Mouse (Mus musculus) hindbrain, embryonic 12.5 days (tissue): ENCODE results near the gene BC025920. TPM values are rescaled to one million over a fixed set of nuclear protein-coding genes. Genes with fewer than 3 reads are reported as not detected.

Source experiments
- ATAC-seq: fragments of 200-750 bp; cut with Nextera tagmentation; 2 replicates; pipeline ENCODE4 v1.8.0; 2017; ENCODE audit warnings: moderate TSS enrichment; ENCODE audit not compliant: low FRiP score
- H3K27ac ChIP-seq: fragments of 300-500 bp; sonication (generic); 2 replicates; pipeline ENCODE4 v1.5.1; 2016; ENCODE audit warnings: mild to moderate bottlenecking
- H3K27me3 ChIP-seq: fragments of 300-500 bp; sonication (generic); 2 replicates; pipeline ENCODE4 v1.6.1; 2016; ENCODE audit warnings: mild to moderate bottlenecking
- H3K36me3 ChIP-seq: fragments of 300-500 bp; sonication (generic); 2 replicates; pipeline ENCODE4 v1.6.1; 2016; ENCODE audit warnings: mild to moderate bottlenecking
- H3K4me1 ChIP-seq: fragments of 300-500 bp; sonication (generic); 2 replicates; pipeline ENCODE4 v1.6.1; 2016
- H3K4me2 ChIP-seq: fragments of 300-500 bp; sonication (generic); replicated peaks from 2 replicates; pipeline ENCODE4 v1.6.1; 2016; ENCODE audit warnings: mild to moderate bottlenecking
- H3K4me3 ChIP-seq: fragments of 300-500 bp; sonication (generic); 2 replicates; pipeline ENCODE4 v1.5.1; 2016; ENCODE audit warnings: mild to moderate bottlenecking
- H3K9ac ChIP-seq: fragments of 300-500 bp; sonication (generic); 2 replicates; pipeline ENCODE4 v1.6.1; 2016; ENCODE audit warnings: mild to moderate bottlenecking, moderate library complexity
- H3K9me3 ChIP-seq: fragments of 300-500 bp; sonication (generic); replicated peaks from 2 replicates; pipeline ENCODE4 v1.6.1; 2016; ENCODE audit warnings: mild to moderate bottlenecking
- whole genome bisulfite sequencing: fragments of 180-500 bp; shearing (Covaris S2); methylation state at CpG from one replicate; pipeline ENCODE4 v1.1.7; 2016; 5-methylcytosine and 5-hydroxymethylcytosine counted together
- polyA plus RNA-seq: library from polyadenylated mRNA; unstranded; fragments of >200 nt; fragmentation: Nextera tagmentation; extraction: Ambion mirVana; gene quantifications from 2 replicates; pipeline ENCODE4 v1.2.1, GENCODE M21; 2016

The BC025920 gene
- polyA plus RNA-seq, 1 experiment from 2014 or later: 1.2 TPM

GRCm38 (mm10) chr10:81615486-81615885 lies 9.4 kb downstream of the BC025920 start:
- no peak overlapping the region for H3K9ac ChIP-seq
- no peak overlapping the region for H3K27ac ChIP-seq
- WGBS: 50% methylated on average over 6 of the region's 6 CpGs
- H3K36me3 ChIP-seq: no peaks in the 10 kb centered on the region
- H3K4me3 ChIP-seq: no peak overlapping the region
- peaks cover 5% of the 10 kb centered on the region; the same call in 1 of the 2 replicates for H3K4me1 ChIP-seq
- no peaks in the 10 kb centered on the region for H3K9me3 ChIP-seq
- H3K4me2 ChIP-seq: no peak overlapping the region
- H3K27me3 ChIP-seq: no peaks in the 10 kb centered on the region; the same call in 1 of the 2 replicates
- no peak for ATAC-seq

GRCm38 (mm10) chr10:81619976-81620375 lies 13.9 kb downstream of the BC025920 start:
- Histone ChIP-seq H3K36me3 (peaks cover 37% of the 10 kb centered on the region), H3K9me3 (no peaks in the 10 kb centered on the region), H3K27me3 (no peaks in the 10 kb centered on the region; the same call in 1 of the 2 replicates), H3K27ac (no peak overlapping the region), H3K4me2 (no peak overlapping the region), H3K9ac (no peak overlapping the region), H3K4me3 (no peak overlapping the region), H3K4me1 (peaks cover 5% of the 10 kb centered on the region; the same call in 1 of the 2 replicates)
- WGBS: 83% methylated on average over 5 of the region's 5 CpGs
- ATAC-seq: no peak

- Histone ChIP-seq H3K4me1 (0 out of 2 replicates have a peak, but pooled peaks cover 2% of the 10 kb centered on the region), H3K9me3 (no peaks in the 10 kb centered on the region), H3K36me3 (peaks cover 45% of the 10 kb centered on the region), H3K4me3 (no peak overlapping the region), H3K4me2 (no peak overlapping the region), H3K27ac (no peak overlapping the region), H3K27me3 (no peaks in the 10 kb centered on the region), H3K9ac (no peak overlapping the region)
- ATAC-seq: no peak
- 63% methylated on average over 9 of the region's 9 CpGs for WGBS
Observed at GRCm38 (mm10) chr10:81620786-81621185, 14.7 kb downstream of the BC025920 start.

- H3K4me2 ChIP-seq: no peak overlapping the region
- H3K4me1 ChIP-seq: peaks cover 19% of the 10 kb centered on the region
- H3K9ac ChIP-seq: no peak overlapping the region
- ATAC-seq: no peak
- H3K27ac ChIP-seq: no peak overlapping the region
- H3K9me3 ChIP-seq: no peaks in the 10 kb centered on the region
- 57% methylated on average over 8 of the region's 8 CpGs for WGBS
- no peaks in the 10 kb centered on the region for H3K27me3 ChIP-seq
- H3K36me3 ChIP-seq: peaks cover 48% of the 10 kb centered on the region
- H3K4me3 ChIP-seq: no peak overlapping the region
Observed at GRCm38 (mm10) chr10:81623441-81623840, 17.4 kb downstream of the BC025920 start.

GRCm38 (mm10) chr10:81626101-81626993 lies 20.3 kb downstream of the BC025920 start:
- H3K4me2 ChIP-seq: peak overlapping the region; percentile 76
- peak overlapping the region; percentile 69 for H3K4me3 ChIP-seq
- no peaks in the 10 kb centered on the region for H3K9me3 ChIP-seq
- ATAC-seq: peak; percentile 26; the same call in 1 of the 2 replicates
- WGBS: 90% methylated on average over 22 of the region's 22 CpGs
- H3K27me3 ChIP-seq: peaks cover 6% of the 10 kb centered on the region; the same call in 1 of the 2 replicates
- no peak overlapping the region; the same call in 1 of the 2 replicates for H3K27ac ChIP-seq
- H3K9ac ChIP-seq: peak overlapping the region; percentile 86
- H3K4me1 ChIP-seq: peaks cover 19% of the 10 kb centered on the region
- H3K36me3 ChIP-seq: peaks cover 46% of the 10 kb centered on the region

GRCm38 (mm10) chr10:81626994-81627835 lies 21.1 kb downstream of the BC025920 start, which contains the start of gene Sirt6:
TSS of gene Sirt6 (minus strand) at chr10:81627797.
- 6% methylated on average over 40 of the region's 40 CpGs for WGBS
- Histone ChIP-seq H3K36me3 (peaks cover 37% of the 10 kb centered on the region), H3K9me3 (no peaks in the 10 kb centered on the region), H3K4me1 (peaks cover 19% of the 10 kb centered on the region), H3K27ac (peak within 1 kb of the TSS; percentile 92), H3K4me2 (peak within 1 kb of the TSS; percentile 76), H3K27me3 (peaks cover 6% of the 10 kb centered on the region; the same call in 1 of the 2 replicates), H3K9ac (peak within 1 kb of the TSS; percentile 86), H3K4me3 (peak within 1 kb of the TSS; percentile 69)
- ATAC-seq: peak; percentile 87

- peak overlapping the region; percentile 92 for H3K27ac ChIP-seq
- peak overlapping the region; percentile 76 for H3K4me2 ChIP-seq
- H3K9ac ChIP-seq: peak overlapping the region; percentile 86
- WGBS: 67% methylated on average over 7 of the region's 7 CpGs
- H3K9me3 ChIP-seq: no peaks in the 10 kb centered on the region
- H3K27me3 ChIP-seq: peaks cover 6% of the 10 kb centered on the region; the same call in 1 of the 2 replicates
- peak overlapping the region; percentile 69 for H3K4me3 ChIP-seq
- peak; percentile 57 for ATAC-seq
- peaks cover 31% of the 10 kb centered on the region for H3K36me3 ChIP-seq
- H3K4me1 ChIP-seq: peaks cover 19% of the 10 kb centered on the region
Observed at GRCm38 (mm10) chr10:81627836-81628220, 21.8 kb downstream of the BC025920 start.

- peak; percentile 9; the same call in 1 of the 2 replicates for ATAC-seq
- 81% methylated on average over 16 of the region's 16 CpGs for WGBS
Observed at GRCm38 (mm10) chr10:81628390-81628789, 22.3 kb downstream of the BC025920 start, which contains the start of gene Ankrd24. TSS of gene Ankrd24 (plus strand) at chr10:81628540.

GRCm38 (mm10) chr10:81633253-81634099 lies 27.4 kb downstream of the BC025920 start:
- peak; percentile 86 for ATAC-seq
- Histone ChIP-seq H3K9ac (peak overlapping the region; percentile 62), H3K4me2 (peak overlapping the region; percentile 63), H3K9me3 (no peaks in the 10 kb centered on the region), H3K27ac (peak overlapping the region; percentile 32; the same call in 1 of the 2 replicates), H3K4me1 (peaks cover 9% of the 10 kb centered on the region), H3K4me3 (peak overlapping the region; percentile 40), H3K36me3 (no peaks in the 10 kb centered on the region), H3K27me3 (peaks cover 9% of the 10 kb centered on the region)
- WGBS: 2% methylated on average over 37 of the region's 37 CpGs

More at GRCm38 (mm10) chr10:81628390-81628789, 22.3 kb downstream of the BC025920 start, which contains the start of gene Ankrd24:
- peaks cover 27% of the 10 kb centered on the region for H3K36me3 ChIP-seq
- H3K4me2 ChIP-seq: peak within 1 kb of the TSS; percentile 76
- H3K27ac ChIP-seq: peak within 1 kb of the TSS; percentile 92
- H3K27me3 ChIP-seq: peaks cover 6% of the 10 kb centered on the region; the same call in 1 of the 2 replicates
- H3K9ac ChIP-seq: peak within 1 kb of the TSS; percentile 86
- no peaks in the 10 kb centered on the region for H3K9me3 ChIP-seq
- H3K4me3 ChIP-seq: peak within 1 kb of the TSS; percentile 69
- H3K4me1 ChIP-seq: peaks cover 22% of the 10 kb centered on the region

GRCm38 (mm10) chr10:81636338-81636737 lies 30.3 kb downstream of the BC025920 start:
- no peak for ATAC-seq
- Histone ChIP-seq H3K4me3 (no peak overlapping the region), H3K27me3 (peaks cover 4% of the 10 kb centered on the region), H3K4me2 (no peak overlapping the region), H3K9ac (no peak overlapping the region), H3K36me3 (no peaks in the 10 kb centered on the region), H3K27ac (no peak overlapping the region), H3K4me1 (peaks cover 12% of the 10 kb centered on the region), H3K9me3 (no peaks in the 10 kb centered on the region)
- 21% methylated on average over 8 of the region's 8 CpGs for WGBS

GRCm38 (mm10) chr10:81638101-81638500 lies 32.0 kb downstream of the BC025920 start:
- Histone ChIP-seq H3K9me3 (no peaks in the 10 kb centered on the region), H3K27me3 (peaks cover 4% of the 10 kb centered on the region), H3K36me3 (no peaks in the 10 kb centered on the region), H3K4me1 (peaks cover 29% of the 10 kb centered on the region), H3K27ac (no peak overlapping the region), H3K9ac (no peak overlapping the region), H3K4me3 (no peak overlapping the region), H3K4me2 (no peak overlapping the region)
- WGBS: 77% methylated on average over 6 of the region's 6 CpGs
- ATAC-seq: no peak
